Mouse (Mus musculus) heart, adult 2 months (tissue): ENCODE data around the gene Rac2.

Experiments used
- CTCF ChIP-seq: fragments of 200-600 bp; IDR thresholded peaks from 2 replicates; pipeline ENCODE4 v1.8.1; 2022; ENCODE audit warnings: antibody characterized with exemption, mild to moderate bottlenecking, moderate library complexity
- POLR2A ChIP-seq: fragments of 200-500 bp; IDR thresholded peaks from 2 replicates; pipeline ENCODE4 v1.6.1; 2011; ENCODE audit warnings: mild to moderate bottlenecking, low read depth, low read length, control low read depth; ENCODE audit not compliant: insufficient read depth

DNA sequence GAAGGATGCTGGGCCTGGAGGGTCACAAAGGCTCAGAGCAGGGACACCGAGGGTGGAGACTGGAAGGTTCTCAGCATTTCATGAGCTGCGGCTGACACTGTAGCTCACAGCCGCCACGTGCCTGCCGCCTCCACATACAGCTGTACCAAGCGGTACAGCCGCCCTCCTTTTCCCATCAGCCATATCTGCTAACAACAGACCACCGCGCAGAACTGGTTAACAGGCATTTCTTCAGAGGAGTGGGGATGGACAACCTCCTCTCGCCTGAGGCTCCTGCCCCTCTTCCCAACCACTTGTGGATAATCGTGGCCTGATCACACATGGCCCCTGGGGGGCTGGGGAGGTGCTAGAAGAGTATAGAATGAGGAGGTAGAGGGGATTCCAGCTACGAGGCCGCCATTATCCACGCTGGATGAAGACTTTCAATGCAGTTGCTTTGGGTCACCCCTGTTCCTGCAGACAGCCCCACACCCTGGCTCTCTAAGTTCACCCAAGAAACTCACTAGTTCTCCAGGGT lies 19.9 kb upstream of the Rac2 start:
- TF ChIP-seq POLR2A, result no peak
- no peak for TF ChIP-seq CTCF
